Mouse (Mus musculus) retina, adult 2 months (tissue): ENCODE results near the gene Cluh.

Experiments
- DNase-seq: peaks from one replicate; pipeline ENCODE4 v3.0.0-alpha.2; 2012; ENCODE audit warnings: low read depth, low spot score

Gene Cluh

GRCm38 (mm10) chr11:74647966-74648365 lies 1.3 kb upstream of the Cluh start:
- no peak for DNase-seq

- DNase-seq = no peak
These were observed 619 bp upstream of the Cluh start for GRCm38 (mm10) chr11:74648676-74649075.

- no peak for DNase-seq
These were observed 604 bp downstream of the Cluh start for GRCm38 (mm10) chr11:74649647-74650551.

GRCm38 (mm10) chr11:74650576-74651100 lies 1.3 kb downstream of the Cluh start:
- DNase-seq = no peak

GRCm38 (mm10) chr11:74652791-74653191 lies 3.5 kb downstream of the Cluh start:
- DNase-seq = no peak

- DNase-seq = no peak
These were observed 4.1 kb downstream of the Cluh start for GRCm38 (mm10) chr11:74653385-74653784.

GRCm38 (mm10) chr11:74655941-74656340 lies 6.6 kb downstream of the Cluh start:
- DNase-seq = no peak

- DNase-seq = no peak
These were observed 11.0 kb downstream of the Cluh start for GRCm38 (mm10) chr11:74660336-74660735.

GRCm38 (mm10) chr11:74661641-74662040 lies 12.3 kb downstream of the Cluh start:
- no peak for DNase-seq

- no peak for DNase-seq
These were observed 12.9 kb downstream of the Cluh start for GRCm38 (mm10) chr11:74662221-74662620.

GRCm38 (mm10) chr11:74664279-74664678 lies 15.0 kb downstream of the Cluh start:
- DNase-seq = no peak

GRCm38 (mm10) chr11:74664906-74665305 lies 15.6 kb downstream of the Cluh start:
- no peak for DNase-seq

- no peak for DNase-seq
These were observed 16.5 kb downstream of the Cluh start for GRCm38 (mm10) chr11:74665631-74666283.

GRCm38 (mm10) chr11:74666284-74666652 lies 17.0 kb downstream of the Cluh start:
- DNase-seq = no peak

- DNase-seq = no peak
These were observed 17.7 kb downstream of the Cluh start for GRCm38 (mm10) chr11:74666776-74667581.

GRCm38 (mm10) chr11:74667582-74668010 lies 18.3 kb downstream of the Cluh start:
- no peak for DNase-seq

GRCm38 (mm10) chr11:74668466-74668865 lies 19.2 kb downstream of the Cluh start:
- DNase-seq = no peak

GRCm38 (mm10) chr11:74668971-74669370 lies 19.7 kb downstream of the Cluh start:
- DNase-seq = no peak

GRCm38 (mm10) chr11:74670151-74670550 lies 20.9 kb downstream of the Cluh start:
- no peak for DNase-seq

- no peak for DNase-seq
These were observed 21.7 kb downstream of the Cluh start for GRCm38 (mm10) chr11:74671013-74671412.

- no peak for DNase-seq
These were observed 22.5 kb downstream of the Cluh start for GRCm38 (mm10) chr11:74671839-74672238.
